Mouse (Mus musculus): ENCODE results near the gene Olfr718-ps1.

DNA sequence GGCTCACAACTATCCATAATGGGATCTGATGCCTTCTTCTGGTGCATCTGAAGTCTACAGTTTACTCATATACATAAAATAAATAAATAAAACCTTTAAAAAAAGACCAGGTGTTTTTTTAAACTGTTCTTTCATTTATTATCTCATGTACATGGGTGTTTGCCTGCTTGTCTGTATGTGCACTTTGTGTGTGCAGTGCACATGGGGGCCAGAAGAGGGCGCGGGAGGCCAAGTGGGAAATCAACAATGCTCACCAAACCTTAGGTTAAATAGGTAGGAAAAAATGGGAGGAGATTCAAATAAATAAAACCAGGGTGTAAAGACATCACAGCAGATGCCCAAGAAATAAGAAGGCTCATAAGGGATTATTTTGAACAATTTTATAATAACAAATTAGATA is 2.7 kb upstream of the Olfr718-ps1 start:
- TF ChIP-seq POLR2A (IDR thresholded peaks at IDR 0.05; ENCODE audit: low read depth, low read length): no peak
- no peak for TF ChIP-seq CTCF (IDR thresholded peaks at IDR 0.05; ENCODE audit: borderline replicate concordance, insufficient read depth, low read length)
